Mouse (Mus musculus) urinary bladder, postnatal 4 days (tissue): ENCODE data around the gene Nudt21.

Experiments used
- DNase-seq, 2 experiments: peaks; one replicate each; pipeline ENCODE4 v3.0.0; 2021 to 2022; ENCODE audit warnings: low spot score in 2 of 2

Nudt21 gene

GRCm38 (mm10) chr8:94004139-94004538, 32.7 kb downstream of the Nudt21 start:
- no peak for DNase-seq

GRCm38 (mm10) chr8:93998961-93999360, 37.9 kb downstream of the Nudt21 start:
- DNase-seq: no peak

- DNase-seq: no peak
Measured at GRCm38 (mm10) chr8:93989739-93990138, 47.1 kb downstream of the Nudt21 start.

GRCm38 (mm10) chr8:93984731-93985130, 52.1 kb downstream of the Nudt21 start:
- DNase-seq: no peak

- DNase-seq: no peak
Measured at GRCm38 (mm10) chr8:93983827-93984226, 53.0 kb downstream of the Nudt21 start.

- no peak for DNase-seq
Measured at GRCm38 (mm10) chr8:93981679-93982215, 55.1 kb downstream of the Nudt21 start.

- no peak for DNase-seq
Measured at GRCm38 (mm10) chr8:93980141-93980540, 56.7 kb downstream of the Nudt21 start.

GRCm38 (mm10) chr8:93976446-93977211, 60.2 kb downstream of the Nudt21 start:
- DNase-seq: peak in 1 of 2 experiments; percentile 36

GRCm38 (mm10) chr8:93975358-93975757, 61.5 kb downstream of the Nudt21 start:
- peak in 1 of 2 experiments; percentile 29 for DNase-seq

GRCm38 (mm10) chr8:93974602-93975186, 62.1 kb downstream of the Nudt21 start:
- DNase-seq: peak in 1 of 2 experiments; percentile 56

- DNase-seq: peak in 1 of 2 experiments; percentile 56
Measured at GRCm38 (mm10) chr8:93973831-93974375, 62.9 kb downstream of the Nudt21 start.

- peak in 1 of 2 experiments; percentile 57 for DNase-seq
Measured at GRCm38 (mm10) chr8:93972971-93973734, 63.7 kb downstream of the Nudt21 start.

- DNase-seq: peak in 1 of 2 experiments; percentile 58
Measured at GRCm38 (mm10) chr8:93972211-93972610, 64.6 kb downstream of the Nudt21 start.

GRCm38 (mm10) chr8:93971451-93971850, 65.4 kb downstream of the Nudt21 start:
- peak in 1 of 2 experiments; percentile 54 for DNase-seq

- peak in 1 of 2 experiments; percentile 56 for DNase-seq
Measured at GRCm38 (mm10) chr8:93969626-93970340, 67.0 kb downstream of the Nudt21 start.

- no peak for DNase-seq
Measured at GRCm38 (mm10) chr8:93968293-93968692, 68.5 kb downstream of the Nudt21 start.
